Mouse (Mus musculus) macrophage (primary cell): ENCODE measurements around the gene Gba. TPM values are rescaled to one million over a fixed set of nuclear protein-coding genes. Genes with fewer than 3 reads are reported as not detected.

Experiments
- H3K27ac ChIP-seq: fragments of 350-480 bp; formaldehyde crosslinking; 2 replicates; pipeline ENCODE4 v1.9.0; 2021
- H3K36me3 ChIP-seq: fragments of 350-480 bp; formaldehyde crosslinking; 2 replicates; pipeline ENCODE4 v1.9.0; 2021; ENCODE audit errors: inconsistent target
- H3K4me3 ChIP-seq: fragments of 350-480 bp; formaldehyde crosslinking; 2 replicates; pipeline ENCODE4 v1.9.0; 2021; ENCODE audit errors: inconsistent target
- H3K79me2 ChIP-seq: fragments of 350-480 bp; formaldehyde crosslinking; 2 replicates; pipeline ENCODE4 v1.9.0; 2021; ENCODE audit errors: inconsistent target
- WGBS: methylation state at CpG from one replicate; pipeline ENCODE4 v1.1.7; 2026; ENCODE audit warnings: inconsistent platforms; ENCODE audit not compliant: missing documents; 5-methylcytosine and 5-hydroxymethylcytosine counted together
- polyA plus RNA-seq: library from polyadenylated mRNA; stranded (reverse); fragments of 250-400 nt; gene quantifications from 3 replicates; pipeline ENCODE4 v1.2.4, GENCODE M21; 2018; ENCODE audit warnings: inconsistent platforms

Gba gene
- polyA plus RNA-seq, 1 experiment from 2014 or later, result 294 TPM

GRCm38 (mm10) chr3:89231345-89231744 is 28.6 kb downstream of the Gba start:
- Histone ChIP-seq H3K4me3 (no peak overlapping the region), H3K36me3 (no peaks in the 10 kb centered on the region), H3K79me2 (no peaks in the 10 kb centered on the region), H3K27ac (no peak overlapping the region)
- WGBS, result 17% methylated on average over 7 of the region's 7 CpGs

GRCm38 (mm10) chr3:89231772-89232275 is 29.1 kb downstream of the Gba start:
- 84% methylated on average over 14 of the region's 16 CpGs for WGBS
- Histone ChIP-seq H3K4me3 (no peak overlapping the region), H3K36me3 (no peaks in the 10 kb centered on the region), H3K27ac (no peak overlapping the region), H3K79me2 (no peaks in the 10 kb centered on the region)

- Histone ChIP-seq H3K79me2 (no peaks in the 10 kb centered on the region), H3K36me3 (no peaks in the 10 kb centered on the region), H3K4me3 (no peak overlapping the region), H3K27ac (no peak overlapping the region)
- WGBS, result 97% methylated on average over 3 of the region's 6 CpGs
Observed at GRCm38 (mm10) chr3:89232614-89233013, 29.9 kb downstream of the Gba start.

GRCm38 (mm10) chr3:89233562-89234110 is 30.9 kb downstream of the Gba start:
- H3K79me2 ChIP-seq, result no peaks in the 10 kb centered on the region
- 16% methylated on average over 14 of the region's 14 CpGs for WGBS
- no peak overlapping the region for H3K27ac ChIP-seq
- H3K36me3 ChIP-seq, result no peaks in the 10 kb centered on the region
- no peak overlapping the region for H3K4me3 ChIP-seq

- WGBS, result 98% methylated on average over 4 of the region's 10 CpGs
- Histone ChIP-seq H3K4me3 (no peak overlapping the region), H3K36me3 (no peaks in the 10 kb centered on the region), H3K27ac (no peak overlapping the region), H3K79me2 (no peaks in the 10 kb centered on the region)
Observed at GRCm38 (mm10) chr3:89236516-89236915, 33.8 kb downstream of the Gba start.

- 84% methylated on average over 21 of the region's 21 CpGs for WGBS
Observed at GRCm38 (mm10) chr3:89237682-89238081, 35.0 kb downstream of the Gba start.

GRCm38 (mm10) chr3:89238494-89238893 is 35.8 kb downstream of the Gba start:
- H3K36me3 ChIP-seq, result no peaks in the 10 kb centered on the region
- WGBS, result 82% methylated on average over 12 of the region's 12 CpGs
- no peak overlapping the region for H3K4me3 ChIP-seq
- H3K27ac ChIP-seq, result no peak overlapping the region
- no peaks in the 10 kb centered on the region for H3K79me2 ChIP-seq

More at GRCm38 (mm10) chr3:89237682-89238081, 35.0 kb downstream of the Gba start:
- no peak overlapping the region for H3K27ac ChIP-seq
- H3K4me3 ChIP-seq, result no peak overlapping the region
- no peaks in the 10 kb centered on the region for H3K36me3 ChIP-seq
- H3K79me2 ChIP-seq, result no peaks in the 10 kb centered on the region

- H3K27ac ChIP-seq, result no peak overlapping the region
- peaks cover 5% of the 10 kb centered on the region; the same call in 1 of the 2 replicates for H3K79me2 ChIP-seq
- no peak overlapping the region for H3K4me3 ChIP-seq
- H3K36me3 ChIP-seq, result no peaks in the 10 kb centered on the region
- 64% methylated on average over 9 of the region's 9 CpGs for WGBS
Observed at GRCm38 (mm10) chr3:89242331-89242895, 39.7 kb downstream of the Gba start.

- H3K4me3 ChIP-seq, result no peak overlapping the region
- WGBS, result 29% methylated on average over 14 of the region's 14 CpGs
- peaks cover 5% of the 10 kb centered on the region; the same call in 1 of the 2 replicates for H3K79me2 ChIP-seq
- no peaks in the 10 kb centered on the region for H3K36me3 ChIP-seq
- no peak overlapping the region for H3K27ac ChIP-seq
Observed at GRCm38 (mm10) chr3:89243609-89244008, 40.9 kb downstream of the Gba start.

- peaks cover 5% of the 10 kb centered on the region; the same call in 1 of the 2 replicates for H3K79me2 ChIP-seq
- H3K36me3 ChIP-seq, result no peaks in the 10 kb centered on the region; the same call in 1 of the 2 replicates
- H3K4me3 ChIP-seq, result no peak overlapping the region; the same call in 1 of the 2 replicates
- no peak overlapping the region for H3K27ac ChIP-seq
- 50% methylated on average over 24 of the region's 25 CpGs for WGBS
Observed at GRCm38 (mm10) chr3:89244158-89244981, 41.6 kb downstream of the Gba start.

- Histone ChIP-seq H3K27ac (no peak overlapping the region), H3K4me3 (peak overlapping the region; percentile 10; the same call in 1 of the 2 replicates), H3K36me3 (no peaks in the 10 kb centered on the region; the same call in 1 of the 2 replicates), H3K79me2 (peaks cover 5% of the 10 kb centered on the region; the same call in 1 of the 2 replicates)
- whole genome bisulfite sequencing, result under 1% methylated on average over 16 of the region's 26 CpGs
Observed at GRCm38 (mm10) chr3:89244982-89245687, 42.4 kb downstream of the Gba start.

GRCm38 (mm10) chr3:89245688-89246171 is 43.0 kb downstream of the Gba start, which contains the start of gene Krtcap2:
Gene Krtcap2 (plus strand): TSS chr3:89245966.
- Histone ChIP-seq H3K4me3 (peak within 1 kb of the TSS; percentile 76), H3K79me2 (peaks cover 5% of the 10 kb centered on the region; the same call in 1 of the 2 replicates), H3K27ac (peak within 1 kb of the TSS; percentile 68), H3K36me3 (no peaks in the 10 kb centered on the region; the same call in 1 of the 2 replicates)
- WGBS, result 9% methylated on average over 19 of the region's 20 CpGs

- Histone ChIP-seq H3K4me3 (peak within 1 kb of the TSS; percentile 76), H3K36me3 (no peaks in the 10 kb centered on the region; the same call in 1 of the 2 replicates), H3K27ac (peak within 1 kb of the TSS; percentile 68), H3K79me2 (peaks cover 5% of the 10 kb centered on the region; the same call in 1 of the 2 replicates)
- under 1% methylated on average over 42 of the region's 42 CpGs for WGBS
Observed at GRCm38 (mm10) chr3:89246261-89247100, 43.8 kb downstream of the Gba start, which contains the start of gene Trim46. Gene Trim46 (minus strand): TSS chr3:89246309.
